Mouse (Mus musculus): ENCODE measurements at regions not wholly inside any gene's neighbourhood (a gene's known extent, or its start where the extent isn't known, plus 50 kb on each side); places are given as distances from the start of the nearest gene placed in this dataset.

DNA sequence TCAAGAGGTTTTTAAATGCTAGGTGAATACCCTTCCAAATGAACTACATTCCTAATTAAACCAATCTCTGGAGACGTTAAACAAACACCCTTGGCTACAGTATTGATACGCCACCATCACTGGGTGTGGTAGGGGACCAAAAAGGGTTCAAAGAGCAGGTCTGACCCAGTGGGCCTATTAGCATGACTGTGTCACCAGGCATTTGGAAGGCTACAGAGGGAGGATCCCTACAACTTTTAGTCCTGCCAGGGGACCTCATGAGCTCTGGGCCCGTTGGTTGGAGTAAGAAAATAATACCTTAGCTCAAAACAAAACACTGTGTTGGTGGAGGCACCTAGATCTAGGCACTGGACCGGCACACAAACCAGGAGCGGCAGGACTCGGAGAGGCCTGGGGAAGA, 506.4 kb downstream of the Zfp704 start:
- TF ChIP-seq CTCF (IDR thresholded peaks at IDR 0.05; ENCODE audit: low read depth, low read length) (no peak), POLR2A (IDR thresholded peaks at IDR 0.05; ENCODE audit: extremely low read depth, insufficient read depth, low read length) (no peak)

Measured in liver, adult 2 months (tissue).